Mouse (Mus musculus): ENCODE measurements around the gene Gm10563.

- TF ChIP-seq CTCF (IDR thresholded peaks at IDR 0.05; ENCODE audit: low read depth): no peak
- no peak for TF ChIP-seq EP300 (IDR thresholded peaks at IDR 0.05; ENCODE audit: low read depth)
Measured at GRCm38 (mm10) chr4:155635766-155636499, 9.3 kb downstream of the Gm10563 start.

Data from liver, embryonic 14.5 days (tissue).